Mouse (Mus musculus): ENCODE results near the gene Ugt3a2.
A peak's percentile ranks its signal among the peaks of the same experiment; 100 is the strongest.

- peak; percentile 65 for TF ChIP-seq CTCF (conservative IDR thresholded peaks at IDR 0.05; ENCODE audit: low read length)
- no peak for TF ChIP-seq NANOG (IDR thresholded peaks at IDR 0.05; ENCODE audit: borderline replicate concordance, low read length)
- no peak for TF ChIP-seq POU5F1 (IDR thresholded peaks at IDR 0.05; ENCODE audit: borderline replicate concordance, low read length)
Measured at GRCm38 (mm10) chr15:9362801-9363200, 27.5 kb downstream of the Ugt3a2 start.

All from E14TG2a.4 (cell line).